ENCODE assay signal across 8 mouse cellular contexts in the genomic region with DNA sequence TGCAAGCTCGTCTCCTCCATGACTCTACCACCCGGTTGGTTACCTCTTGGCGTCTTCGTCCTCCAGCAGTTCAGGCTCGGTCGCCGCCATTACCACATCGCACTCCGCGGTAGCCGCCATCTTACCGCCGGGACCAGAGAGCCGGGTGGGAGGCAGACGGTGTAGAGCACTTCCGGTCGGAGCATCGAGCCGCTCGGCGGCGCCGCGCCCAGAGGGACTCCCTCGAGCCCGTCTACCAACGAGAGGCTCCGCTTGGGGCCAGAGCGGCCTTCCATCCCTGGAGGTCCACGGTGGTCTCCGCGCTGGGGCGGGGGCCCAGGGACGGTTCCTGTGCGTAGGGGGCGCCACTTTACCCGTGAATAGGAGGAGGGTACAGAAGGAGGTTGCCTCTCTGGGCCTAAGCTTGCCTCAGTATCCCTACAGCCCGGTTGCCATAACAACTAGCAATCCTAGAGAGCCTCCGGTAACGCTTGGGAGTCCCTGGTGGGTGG. TPM values are rescaled to one million over a fixed set of nuclear protein-coding genes. Genes with fewer than 3 reads are reported as not detected.
DNase-seq lines count a peak whose midpoint lies in the region; ATAC-seq and TF ChIP-seq lines count a peak whose summit lies in the region.

No protein-coding gene starts in this region.

- H3K4me3 ChIP-seq in hindbrain, postnatal 0 days (ENCODE audit: low read length), result peak overlapping the region; percentile 87
- peak overlapping the region; percentile 86 for H3K4me3 ChIP-seq in left cerebral cortex, adult 2 months

- no peaks in the 10 kb centered on the region for H3K9me3 ChIP-seq in hindbrain, postnatal 0 days (ENCODE audit: low read length)

- peaks cover 19% of the 10 kb centered on the region for H3K4me1 ChIP-seq in hindbrain, postnatal 0 days (ENCODE audit: insufficient read depth, low read length)

- H3K27me3 ChIP-seq in hindbrain, postnatal 0 days (ENCODE audit: insufficient read depth, low read length), result no peaks in the 10 kb centered on the region

- under 1% methylated on average over 39 of the region's 40 CpGs for WGBS in hindbrain, postnatal 0 days

- H3K36me3 ChIP-seq in hindbrain, postnatal 0 days (ENCODE audit: insufficient read depth, low read length), result 0 out of 2 replicates have a peak, but pooled peaks cover under 1% of the 10 kb centered on the region

- peak; percentile 97 for ATAC-seq in hindbrain, postnatal 0 days
- ATAC-seq in megakaryocyte, adult 5-6 weeks (ENCODE audit: poor library complexity, severe bottlenecking), result peak; percentile 83

- TF ChIP-seq CTCF in hindbrain, postnatal 0 days (IDR thresholded peaks at IDR 0.05; ENCODE audit: low read depth), result peak; percentile 69
- TF ChIP-seq CTCF in left cerebral cortex, adult 2 months (IDR thresholded peaks at IDR 0.05), result peak; percentile 42

- peak overlapping the region; percentile 83 for H3K4me2 ChIP-seq in hindbrain, postnatal 0 days (ENCODE audit: low read depth, low read length)

- peak; percentile 93 for DNase-seq in T-cell, adult 2 months (ENCODE audit: low spot score)
- DNase-seq in cerebellum, postnatal 36 days, result peak; percentile 93 to 95
- DNase-seq in gastrocnemius, adult 18-20 months (ENCODE audit: low spot score), result peak; percentile 94
- DNase-seq in hindbrain, postnatal 0 days (ENCODE audit: low spot score), result peak; percentile 99
- peak; percentile 95 to 97 for DNase-seq in left cerebral cortex, adult 2 months (ENCODE audit: extremely low spot score in 1 of 2, low spot score in 2 of 2)
- DNase-seq in right cerebral cortex, adult 2 months (ENCODE audit: low spot score in 2 of 2), result peak; percentile 97
- DNase-seq in urinary bladder, postnatal 14 days (ENCODE audit: low spot score), result peak; percentile 94

- H3K9ac ChIP-seq in hindbrain, postnatal 0 days (replicated peaks; ENCODE audit: low read length), result peak overlapping the region; percentile 94

- intact Hi-C loops in left cerebral cortex, adult 2 months (cut with DNase I), result loop anchor here (2.0 kb wide), 1 partner anchor 49 kb away; no protein-coding TSS in a partner anchor

- peak overlapping the region; percentile 97 for H3K27ac ChIP-seq in hindbrain, postnatal 0 days
- peak overlapping the region; percentile 90 for H3K27ac ChIP-seq in left cerebral cortex, adult 2 months

RNA-seq across cellular contexts. Expression of gene Dnajc7, which starts 0.4 kb away (rescaled TPM):
- 100 to 1,000 TPM in 1 of 2 experiments, 10 to 100 TPM in 1; 81.1 to 111 TPM for total RNA-seq in gastrocnemius, adult 18-20 months (2021)
- total RNA-seq in hindbrain, postnatal 0 days (2014; rRNA removed), result 64.6 and 73.8 TPM in 2 replicates
- 237 and 246 TPM in 2 replicates for polyA plus RNA-seq in hindbrain, postnatal 0 days (2015; fragmentation: Nextera tagmentation; extraction: Ambion mirVana)
- total RNA-seq in left cerebral cortex, adult 2 months (2021), result 100 to 1,000 TPM; 248 to 263 TPM
- 98.1 and 124 TPM in 2 replicates for total RNA-seq in megakaryocyte, adult 5-6 weeks (2015)
- total RNA-seq in megakaryocyte, adult 5-6 weeks (2017), result 145 and 172 TPM in 2 replicates

RNA-seq across cellular contexts. Expression of gene Nkiras2, which starts 0.5 kb away (rescaled TPM):
- total RNA-seq in gastrocnemius, adult 18-20 months (2021), result 10 to 100 TPM; 16.6 to 17.4 TPM
- total RNA-seq in hindbrain, postnatal 0 days (2014; rRNA removed), result 125 and 131 TPM in 2 replicates
- polyA plus RNA-seq in hindbrain, postnatal 0 days (2015; fragmentation: Nextera tagmentation; extraction: Ambion mirVana), result 77.5 and 82.1 TPM in 2 replicates
- 10 to 100 TPM; 13.2 to 13.6 TPM for total RNA-seq in left cerebral cortex, adult 2 months (2021)
- 47.7 and 52.7 TPM in 2 replicates for total RNA-seq in megakaryocyte, adult 5-6 weeks (2015)
- 36.0 and 45.5 TPM in 2 replicates for total RNA-seq in megakaryocyte, adult 5-6 weeks (2017)

RNA-seq across cellular contexts. Expression of gene Cnp, which starts 44.8 kb away (rescaled TPM):
- total RNA-seq in gastrocnemius, adult 18-20 months (2021), result 1 to 10 TPM; 3.8 to 5.0 TPM
- 95.3 and 125 TPM in 2 replicates for total RNA-seq in hindbrain, postnatal 0 days (2014; rRNA removed)
- 121 and 146 TPM in 2 replicates for polyA plus RNA-seq in hindbrain, postnatal 0 days (2015; fragmentation: Nextera tagmentation; extraction: Ambion mirVana)
- 100 to 1,000 TPM; 117 to 121 TPM for total RNA-seq in left cerebral cortex, adult 2 months (2021)
- 9.5 and 11.3 TPM in 2 replicates for total RNA-seq in megakaryocyte, adult 5-6 weeks (2015)
- 22.2 and 23.9 TPM in 2 replicates for total RNA-seq in megakaryocyte, adult 5-6 weeks (2017)

Comparison
In these comparisons a context has a peak if more than half of its experiments do, and no peak if none do; other contexts are left out.
1. Peak in every context shown above with its lines: DNase-seq, ATAC-seq, H3K4me3 ChIP-seq and H3K27ac ChIP-seq.